ENCODE assay signal across 10 mouse cellular contexts in the genomic region with DNA sequence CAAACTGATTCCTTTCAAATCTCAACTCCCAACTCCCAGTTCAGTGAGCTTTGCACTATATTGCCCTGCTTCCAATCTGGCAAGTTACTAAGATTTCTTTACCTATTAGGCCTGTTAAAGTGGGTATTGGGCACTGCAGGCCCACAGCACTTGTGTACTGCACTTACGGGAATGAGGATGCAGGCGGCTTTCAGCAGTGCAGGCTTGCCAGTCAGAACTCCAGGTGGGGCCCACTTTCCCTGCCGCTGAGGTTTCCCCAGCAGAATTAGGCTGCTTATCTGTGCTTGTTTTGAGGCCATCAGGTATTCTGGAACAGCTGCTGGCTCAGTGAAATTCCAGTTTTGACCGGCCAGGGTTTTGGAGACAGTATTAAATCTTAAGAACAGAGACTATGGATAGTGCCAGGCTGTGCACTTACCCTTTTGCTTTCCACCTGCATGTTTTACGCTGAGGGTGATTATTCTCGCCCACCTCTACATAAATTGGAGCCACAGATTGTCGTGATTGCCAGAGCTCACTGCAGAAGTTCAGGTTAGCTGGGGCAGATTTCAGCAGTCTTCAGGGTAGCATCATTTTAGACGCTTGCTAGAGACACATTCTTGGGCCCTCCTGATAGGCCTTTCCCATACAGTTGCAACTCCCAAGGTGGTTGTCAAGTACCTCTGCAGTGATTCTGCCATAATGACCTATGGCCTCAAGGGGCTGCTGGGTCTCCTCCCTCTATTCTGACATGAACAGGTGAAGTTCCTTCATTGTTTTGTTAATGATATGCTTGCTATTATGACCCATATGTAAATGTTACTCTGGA. TPM values are rescaled to one million over a fixed set of nuclear protein-coding genes. Genes with fewer than 3 reads are reported as not detected.
DNase-seq lines count a peak whose midpoint lies in the region; ATAC-seq and TF ChIP-seq lines count a peak whose summit lies in the region.
"Had no signal": no experiment of that assay in that cellular context is flagged by ENCODE, and none has a peak within 500 bp of the region (broad histone marks: within the 10 kb centered on the region; RNA-seq: fewer than 3 reads in every experiment).

No protein-coding gene starts in this region.

- no peak overlapping the region for H3K4me3 ChIP-seq in left cerebral cortex, adult 2 months
- H3K4me3 ChIP-seq in hindbrain, embryonic 13.5 days = peak overlapping the region; percentile 85
- H3K4me3 ChIP-seq in neural tube, embryonic 13.5 days = peak overlapping the region; percentile 88; the same call in 1 of the 2 replicates

- WGBS in hindbrain, embryonic 13.5 days = 65% methylated on average over 8 of the region's 8 CpGs
- WGBS in neural tube, embryonic 13.5 days = 53% methylated on average over 8 of the region's 8 CpGs

- H3K36me3 ChIP-seq in hindbrain, embryonic 13.5 days = peaks cover 79% of the 10 kb centered on the region
- H3K36me3 ChIP-seq in neural tube, embryonic 13.5 days = peaks cover 86% of the 10 kb centered on the region

- intact Hi-C loops in left cerebral cortex, adult 2 months (cut with DNase I) = no loop called here
- intact Hi-C loops in left cerebral cortex, postnatal 4 days (cut with DNase I) = no loop called here

- H3K4me2 ChIP-seq in hindbrain, embryonic 13.5 days = peak overlapping the region; percentile 85
- H3K4me2 ChIP-seq in neural tube, embryonic 13.5 days = peak overlapping the region; percentile 88

- peaks cover 58% of the 10 kb centered on the region for H3K4me1 ChIP-seq in hindbrain, embryonic 13.5 days (replicated peaks)
- H3K4me1 ChIP-seq in neural tube, embryonic 13.5 days (replicated peaks) = peaks cover 58% of the 10 kb centered on the region

- peak overlapping the region; percentile 98 for H3K9ac ChIP-seq in hindbrain, embryonic 13.5 days
- H3K9ac ChIP-seq in neural tube, embryonic 13.5 days = peak overlapping the region; percentile 100

- ATAC-seq in hindbrain, embryonic 13.5 days (ENCODE audit: low FRiP score) = no peak
- no peak for ATAC-seq in neural tube, embryonic 13.5 days (ENCODE audit: low read depth)
- ATAC-seq: lung, postnatal 0 days had no signal

- no peak for TF ChIP-seq CTCF in left cerebral cortex, adult 2 months (IDR thresholded peaks at IDR 0.05)

- no peaks in the 10 kb centered on the region for H3K9me3 ChIP-seq in hindbrain, embryonic 13.5 days
- H3K9me3 ChIP-seq in neural tube, embryonic 13.5 days = no peaks in the 10 kb centered on the region

- DNase-seq in cerebellum, postnatal 10 days = peak; percentile 35 to 37
- DNase-seq in cerebellum, postnatal 25 days = no peak
- no peak for DNase-seq in left cerebral cortex, adult 2 months (ENCODE audit: extremely low spot score in 1 of 2, low spot score in 2 of 2)
- no peak for DNase-seq in left cerebral cortex, postnatal 4 days
- DNase-seq in lung, postnatal 4 days = no peak
- DNase-seq in cerebellum, postnatal 4 days (ENCODE audit: low spot score in 2 of 2) = no peak
- DNase-seq: kidney, adult 11 months had no signal

- no peaks in the 10 kb centered on the region for H3K27me3 ChIP-seq in hindbrain, embryonic 13.5 days
- no peaks in the 10 kb centered on the region for H3K27me3 ChIP-seq in neural tube, embryonic 13.5 days

- 0 out of 2 replicates have a peak overlapping the region, but pooled peaks have one; percentile 19 for H3K27ac ChIP-seq in left cerebral cortex, adult 2 months
- peak overlapping the region; percentile 99 for H3K27ac ChIP-seq in hindbrain, embryonic 13.5 days
- H3K27ac ChIP-seq in neural tube, embryonic 13.5 days (replicated peaks) = peak overlapping the region; percentile 99

RNA-seq across cellular contexts. Expression of gene 2700081O15Rik, which starts 7.4 kb away (rescaled TPM):
- 10 to 100 TPM; 32.1 to 34.1 TPM for total RNA-seq in left cerebral cortex, adult 2 months (2021)
- 100 to 1,000 TPM; 145 to 166 TPM for total RNA-seq in left cerebral cortex, postnatal 4 days (2021)
- 17.7 and 18.0 TPM in 2 replicates for polyA plus RNA-seq in hindbrain, embryonic 13.5 days (2015; fragmentation: Nextera tagmentation; extraction: Ambion mirVana)
- 16.5 and 17.0 TPM in 2 replicates for polyA plus RNA-seq in neural tube, embryonic 13.5 days (2015; fragmentation: Nextera tagmentation; extraction: Ambion mirVana)

RNA-seq across cellular contexts. Expression of gene Spindoc, which starts 42.0 kb away (rescaled TPM):
- 10 to 100 TPM; 27.9 to 28.0 TPM for total RNA-seq in left cerebral cortex, adult 2 months (2021)
- 10 to 100 TPM; 38.9 to 43.9 TPM for total RNA-seq in left cerebral cortex, postnatal 4 days (2021)
- 34.0 and 42.7 TPM in 2 replicates for polyA plus RNA-seq in hindbrain, embryonic 13.5 days (2015; fragmentation: Nextera tagmentation; extraction: Ambion mirVana)
- 29.1 and 29.2 TPM in 2 replicates for polyA plus RNA-seq in neural tube, embryonic 13.5 days (2015; fragmentation: Nextera tagmentation; extraction: Ambion mirVana)

RNA-seq across cellular contexts. Expression of gene Rtn3, which starts 58.3 kb away (rescaled TPM):
- 100 to 1,000 TPM; 792 to 823 TPM for total RNA-seq in left cerebral cortex, adult 2 months (2021)
- 100 to 1,000 TPM; 589 to 625 TPM for total RNA-seq in left cerebral cortex, postnatal 4 days (2021)
- 513 and 532 TPM in 2 replicates for polyA plus RNA-seq in hindbrain, embryonic 13.5 days (2015; fragmentation: Nextera tagmentation; extraction: Ambion mirVana)
- 518 and 529 TPM in 2 replicates for polyA plus RNA-seq in neural tube, embryonic 13.5 days (2015; fragmentation: Nextera tagmentation; extraction: Ambion mirVana)

Comparison
In these comparisons a context has a peak if more than half of its experiments do, and no peak if none do; other contexts are left out.
1. DNase-seq: peak in cerebellum, postnatal 10 days (2 of 2); none in cerebellum, postnatal 25 days (0 of 2), left cerebral cortex, adult 2 months (0 of 2), left cerebral cortex, postnatal 4 days (single experiment), lung, postnatal 4 days (0 of 2) and cerebellum, postnatal 4 days (0 of 2).
2. RNA of gene 2700081O15Rik, which starts 7.4 kb away (total RNA-seq): 145 to 166 TPM in left cerebral cortex, postnatal 4 days; 32.1 to 34.1 TPM in left cerebral cortex, adult 2 months; every median in the first group is over 4 times any median in the second.
3. H3K27ac ChIP-seq: peak in every context shown above with its lines; median percentile 99 in hindbrain, embryonic 13.5 days; 99 in neural tube, embryonic 13.5 days; 19 in left cerebral cortex, adult 2 months.